Mouse (Mus musculus) stomach, embryonic 16.5 days (tissue): Measurements from ENCODE around the gene Rgs5. TPM values are rescaled to one million over a fixed set of nuclear protein-coding genes. Genes with fewer than 3 reads are reported as not detected.

Source experiments
- ATAC-seq: fragments of 200-750 bp; cut with Nextera tagmentation; 2 replicates; pipeline ENCODE4 v1.8.0; 2017; ENCODE audit warnings: moderate number of reproducible peaks, moderate TSS enrichment; ENCODE audit not compliant: insufficient read depth, low FRiP score
- H3K27ac ChIP-seq: fragments of 300-500 bp; sonication (generic); 2 replicates; pipeline ENCODE4 v1.5.1; 2014; ENCODE audit warnings: low read length
- H3K27me3 ChIP-seq: fragments of 300-500 bp; sonication (generic); 2 replicates; pipeline ENCODE4 v1.6.1; 2014; ENCODE audit warnings: low read length, control low read depth, mixed read lengths; ENCODE audit not compliant: control insufficient read depth, insufficient read depth
- H3K36me3 ChIP-seq: fragments of 300-500 bp; sonication (generic); 2 replicates; pipeline ENCODE4 v1.6.1; 2014; ENCODE audit warnings: low read length; ENCODE audit not compliant: control insufficient read depth, insufficient read depth
- H3K4me1 ChIP-seq: fragments of 300-500 bp; sonication (generic); 2 replicates; pipeline ENCODE4 v1.6.1; 2014; ENCODE audit warnings: low read length, control low read depth, mixed read lengths; ENCODE audit not compliant: control insufficient read depth, insufficient read depth
- H3K4me2 ChIP-seq: fragments of 300-500 bp; sonication (generic); 2 replicates; pipeline ENCODE4 v1.6.1; 2014; ENCODE audit warnings: low read depth, low read length, mixed read lengths
- H3K4me3 ChIP-seq: fragments of 300-500 bp; sonication (generic); replicated peaks from 2 replicates; pipeline ENCODE4 v1.5.1; 2014; ENCODE audit warnings: mild to moderate bottlenecking, low read length
- H3K9ac ChIP-seq: fragments of 300-500 bp; sonication (generic); 2 replicates; pipeline ENCODE4 v1.6.1; 2014; ENCODE audit warnings: low read length
- H3K9me3 ChIP-seq: fragments of 300-500 bp; sonication (generic); replicated peaks from 2 replicates; pipeline ENCODE4 v1.6.1; 2016; ENCODE audit warnings: low read length, control low read depth; ENCODE audit not compliant: control insufficient read depth
- WGBS: fragments of 180-500 bp; shearing (Covaris S2); extraction: QIAGEN DNeasy Blood & Tissue Kit; methylation state at CpG from one replicate; pipeline ENCODE4 v1.1.7; 2014; 5-methylcytosine and 5-hydroxymethylcytosine counted together
- polyA plus RNA-seq: library from polyadenylated mRNA; unstranded; fragments of >200 nt; fragmentation: Nextera tagmentation; extraction: Ambion mirVana; gene quantifications from 2 replicates; pipeline ENCODE4 v1.2.1, GENCODE M21; 2015

Rgs5 gene
- polyA plus RNA-seq, 1 experiment from 2014 or later: 21.7 TPM

GRCm38 (mm10) chr1:169697236-169697635, 41.9 kb downstream of the Rgs5 start:
- H3K9ac ChIP-seq: no peak overlapping the region
- no peaks in the 10 kb centered on the region for H3K4me1 ChIP-seq
- ATAC-seq: no peak
- H3K27me3 ChIP-seq: no peaks in the 10 kb centered on the region
- H3K9me3 ChIP-seq: no peaks in the 10 kb centered on the region
- H3K4me2 ChIP-seq: no peak overlapping the region
- no peak overlapping the region for H3K4me3 ChIP-seq
- H3K36me3 ChIP-seq: no peaks in the 10 kb centered on the region
- no peak overlapping the region for H3K27ac ChIP-seq
- WGBS: 67% methylated on average over 4 of the region's 4 CpGs

- no peaks in the 10 kb centered on the region for H3K4me1 ChIP-seq
- 88% methylated on average over 2 of the region's 2 CpGs for WGBS
- no peak overlapping the region for H3K9ac ChIP-seq
- ATAC-seq: no peak
- no peaks in the 10 kb centered on the region for H3K9me3 ChIP-seq
- no peak overlapping the region for H3K4me3 ChIP-seq
- H3K36me3 ChIP-seq: no peaks in the 10 kb centered on the region
- no peak overlapping the region for H3K4me2 ChIP-seq
- no peak overlapping the region for H3K27ac ChIP-seq
- no peaks in the 10 kb centered on the region for H3K27me3 ChIP-seq
Measured at GRCm38 (mm10) chr1:169699184-169699583, 43.9 kb downstream of the Rgs5 start.

GRCm38 (mm10) chr1:169704395-169705087, 49.2 kb downstream of the Rgs5 start:
- no peak overlapping the region for H3K4me2 ChIP-seq
- no peak for ATAC-seq
- no peaks in the 10 kb centered on the region for H3K27me3 ChIP-seq
- no peak overlapping the region for H3K9ac ChIP-seq
- H3K9me3 ChIP-seq: no peaks in the 10 kb centered on the region
- 84% methylated on average over 4 of the region's 4 CpGs for WGBS
- H3K36me3 ChIP-seq: no peaks in the 10 kb centered on the region
- no peak overlapping the region for H3K4me3 ChIP-seq
- no peak overlapping the region for H3K27ac ChIP-seq
- H3K4me1 ChIP-seq: no peaks in the 10 kb centered on the region

GRCm38 (mm10) chr1:169721836-169722235, 66.5 kb downstream of the Rgs5 start:
- no peak for ATAC-seq
- 83% methylated on average over 2 of the region's 2 CpGs for WGBS

GRCm38 (mm10) chr1:169726319-169726718, 71.0 kb downstream of the Rgs5 start:
- ATAC-seq: no peak
- no peaks in the 10 kb centered on the region for H3K36me3 ChIP-seq
- no peak overlapping the region for H3K27ac ChIP-seq
- H3K4me1 ChIP-seq: no peaks in the 10 kb centered on the region
- no peak overlapping the region for H3K4me3 ChIP-seq
- WGBS: 56% methylated on average over 3 of the region's 3 CpGs
- no peaks in the 10 kb centered on the region for H3K27me3 ChIP-seq
- H3K4me2 ChIP-seq: no peak overlapping the region
- no peak overlapping the region for H3K9ac ChIP-seq
- no peaks in the 10 kb centered on the region for H3K9me3 ChIP-seq

More at GRCm38 (mm10) chr1:169721836-169722235, 66.5 kb downstream of the Rgs5 start:
- H3K27ac ChIP-seq: no peak overlapping the region
- no peak overlapping the region for H3K4me3 ChIP-seq
- no peaks in the 10 kb centered on the region for H3K27me3 ChIP-seq
- no peaks in the 10 kb centered on the region for H3K4me1 ChIP-seq
- H3K9me3 ChIP-seq: no peaks in the 10 kb centered on the region
- H3K4me2 ChIP-seq: no peak overlapping the region
- no peak overlapping the region for H3K9ac ChIP-seq
- H3K36me3 ChIP-seq: no peaks in the 10 kb centered on the region

GRCm38 (mm10) chr1:169730599-169731100, 75.3 kb downstream of the Rgs5 start:
- H3K36me3 ChIP-seq: no peaks in the 10 kb centered on the region
- H3K27me3 ChIP-seq: no peaks in the 10 kb centered on the region
- no peak overlapping the region for H3K9ac ChIP-seq
- 65% methylated on average over 7 of the region's 7 CpGs for WGBS
- H3K4me1 ChIP-seq: no peaks in the 10 kb centered on the region
- no peak for ATAC-seq
- H3K4me3 ChIP-seq: no peak overlapping the region
- no peak overlapping the region for H3K4me2 ChIP-seq
- H3K27ac ChIP-seq: no peak overlapping the region
- no peaks in the 10 kb centered on the region for H3K9me3 ChIP-seq

GRCm38 (mm10) chr1:169736139-169736538, 80.8 kb downstream of the Rgs5 start:
- H3K4me3 ChIP-seq: no peak overlapping the region
- H3K27ac ChIP-seq: no peak overlapping the region
- 60% methylated on average over 6 of the region's 6 CpGs for WGBS
- H3K4me2 ChIP-seq: no peak overlapping the region
- no peak for ATAC-seq
- H3K9me3 ChIP-seq: no peaks in the 10 kb centered on the region
- H3K9ac ChIP-seq: no peak overlapping the region
- no peaks in the 10 kb centered on the region for H3K4me1 ChIP-seq
- H3K27me3 ChIP-seq: no peaks in the 10 kb centered on the region
- no peaks in the 10 kb centered on the region for H3K36me3 ChIP-seq

- Histone ChIP-seq H3K9me3 (no peaks in the 10 kb centered on the region), H3K27me3 (no peaks in the 10 kb centered on the region), H3K9ac (no peak overlapping the region), H3K27ac (no peak overlapping the region), H3K4me3 (no peak overlapping the region), H3K4me1 (no peaks in the 10 kb centered on the region), H3K36me3 (no peaks in the 10 kb centered on the region), H3K4me2 (no peak overlapping the region)
- ATAC-seq: no peak
- 85% methylated on average over 6 of the region's 6 CpGs for WGBS
Measured at GRCm38 (mm10) chr1:169737231-169737630, 81.9 kb downstream of the Rgs5 start.

GRCm38 (mm10) chr1:169741147-169741546, 85.8 kb downstream of the Rgs5 start:
- H3K9ac ChIP-seq: no peak overlapping the region
- H3K4me1 ChIP-seq: no peaks in the 10 kb centered on the region
- no peak for ATAC-seq
- WGBS: 82% methylated on average over 5 of the region's 5 CpGs
- no peaks in the 10 kb centered on the region for H3K9me3 ChIP-seq
- no peak overlapping the region for H3K4me2 ChIP-seq
- no peaks in the 10 kb centered on the region for H3K27me3 ChIP-seq
- H3K36me3 ChIP-seq: no peaks in the 10 kb centered on the region
- H3K27ac ChIP-seq: no peak overlapping the region
- H3K4me3 ChIP-seq: no peak overlapping the region
